In genomic region chrX:20704295-20705082, GRCm38 (mm10) we compare ENCODE assay signal across 8 mouse cellular contexts. TPM values are rescaled to one million over a fixed set of nuclear protein-coding genes. Genes with fewer than 3 reads are reported as not detected.
DNase-seq lines count a peak whose midpoint lies in the region; ATAC-seq and TF ChIP-seq lines count a peak whose summit lies in the region.

No protein-coding gene starts in this region.

- peak overlapping the region; percentile 93 for H3K27ac ChIP-seq in forebrain, embryonic 16.5 days (ENCODE audit: low read length)
- H3K27ac ChIP-seq in layer of hippocampus, adult 2 months: peak overlapping the region; percentile 91
- H3K27ac ChIP-seq in neural tube, embryonic 15.5 days (replicated peaks): peak overlapping the region; percentile 91
- peak overlapping the region; percentile 92 for H3K27ac ChIP-seq in thymus, adult 2 months (ENCODE audit: control insufficient read depth, insufficient read depth, low read length)

- peak; percentile 59; the same call in 1 of the 2 replicates for TF ChIP-seq POLR2A in lung, adult 2 months (IDR thresholded peaks at IDR 0.05; ENCODE audit: borderline replicate concordance, extremely low read depth, low read depth, low read length)
- TF ChIP-seq POLR2A in thymus, adult 2 months (IDR thresholded peaks at IDR 0.05; ENCODE audit: control insufficient read depth, extremely low read depth, insufficient read depth, low read length, poor library complexity): peak; percentile 30; the same call in 1 of the 2 replicates

- H3K4me3 ChIP-seq in forebrain, embryonic 16.5 days (replicated peaks; ENCODE audit: low read length): peak overlapping the region; percentile 68
- peak overlapping the region; percentile 69 for H3K4me3 ChIP-seq in layer of hippocampus, adult 2 months
- H3K4me3 ChIP-seq in lung, adult 2 months (replicated peaks; ENCODE audit: extremely low read depth, low read depth, low read length): peak overlapping the region; percentile 93
- H3K4me3 ChIP-seq in neural tube, embryonic 15.5 days (replicated peaks): peak overlapping the region; percentile 60
- peak overlapping the region; percentile 95 for H3K4me3 ChIP-seq in thymus, adult 2 months (ENCODE audit: control insufficient read depth, insufficient read depth, low read length)

- peak overlapping the region; percentile 62 for H3K9ac ChIP-seq in forebrain, embryonic 16.5 days (replicated peaks; ENCODE audit: low read depth, low read length)
- H3K9ac ChIP-seq in neural tube, embryonic 15.5 days (replicated peaks): peak overlapping the region; percentile 70

- H3K36me3 ChIP-seq in forebrain, embryonic 16.5 days (ENCODE audit: control insufficient read depth, insufficient read depth): no peaks in the 10 kb centered on the region
- H3K36me3 ChIP-seq in neural tube, embryonic 15.5 days: 0 out of 2 replicates have a peak, but pooled peaks cover under 1% of the 10 kb centered on the region
- H3K36me3 ChIP-seq in thymus, adult 2 months (ENCODE audit: control insufficient read depth, insufficient read depth, low read length): no peaks in the 10 kb centered on the region

- H3K27me3 ChIP-seq in forebrain, embryonic 16.5 days (replicated peaks; ENCODE audit: control insufficient read depth, insufficient read depth, low read length): no peaks in the 10 kb centered on the region
- no peaks in the 10 kb centered on the region for H3K27me3 ChIP-seq in neural tube, embryonic 15.5 days (replicated peaks)
- H3K27me3 ChIP-seq in thymus, adult 2 months (ENCODE audit: control insufficient read depth, insufficient read depth, low read length): no peaks in the 10 kb centered on the region

- intact Hi-C loops in heart, postnatal 25 days (cut with DNase I): no loop called here

- H3K4me1 ChIP-seq in forebrain, embryonic 16.5 days (replicated peaks; ENCODE audit: control insufficient read depth, insufficient read depth, low read length): no peaks in the 10 kb centered on the region
- H3K4me1 ChIP-seq in lung, adult 2 months (ENCODE audit: control insufficient read depth, insufficient read depth, low read length): 0 out of 2 replicates have a peak, but pooled peaks cover 2% of the 10 kb centered on the region
- H3K4me1 ChIP-seq in neural tube, embryonic 15.5 days: no peaks in the 10 kb centered on the region
- H3K4me1 ChIP-seq in thymus, adult 2 months (replicated peaks; ENCODE audit: control insufficient read depth, insufficient read depth, low read length): no peaks in the 10 kb centered on the region

- DNase-seq in MEL-GATA-1-ER (ENCODE audit: extremely low read depth, low read depth): peak; percentile 88
- peak; percentile 78 to 83 for DNase-seq in cerebellum, adult 18-20 months
- DNase-seq in heart, postnatal 25 days (ENCODE audit: low spot score): peak; percentile 62
- peak; percentile 72 to 80 for DNase-seq in layer of hippocampus, adult 2 months (ENCODE audit: low spot score in 2 of 2)
- DNase-seq in lung, adult 2 months: peak; percentile 69
- DNase-seq in thymus, adult 2 months: peak; percentile 71

- H3K9me3 ChIP-seq in forebrain, embryonic 16.5 days (ENCODE audit: control insufficient read depth, low read length): no peaks in the 10 kb centered on the region
- no peaks in the 10 kb centered on the region for H3K9me3 ChIP-seq in neural tube, embryonic 15.5 days (replicated peaks)

- WGBS in forebrain, embryonic 16.5 days: 19% methylated on average over 32 of the region's 32 CpGs
- 23% methylated on average over 32 of the region's 32 CpGs for whole genome bisulfite sequencing in lung, adult 2 months
- 22% methylated on average over 32 of the region's 32 CpGs for WGBS in neural tube, embryonic 15.5 days
- WGBS in thymus, adult 2 months: 3% methylated on average over 32 of the region's 32 CpGs

- peak overlapping the region; percentile 46 for H3K4me2 ChIP-seq in forebrain, embryonic 16.5 days (ENCODE audit: low read length)
- peak overlapping the region; percentile 51 for H3K4me2 ChIP-seq in neural tube, embryonic 15.5 days

- peak; percentile 93 for ATAC-seq in forebrain, embryonic 16.5 days
- ATAC-seq in neural tube, embryonic 15.5 days (ENCODE audit: low FRiP score): peak; percentile 86

- no peak for TF ChIP-seq CTCF in layer of hippocampus, adult 2 months (conservative IDR thresholded peaks at IDR 0.05)
- TF ChIP-seq CTCF in lung, adult 2 months (IDR thresholded peaks at IDR 0.05; ENCODE audit: insufficient read depth, low read length): no peak
- no peak for TF ChIP-seq CTCF in thymus, adult 2 months (IDR thresholded peaks at IDR 0.05; ENCODE audit: borderline replicate concordance, control insufficient read depth, extremely low read depth, insufficient read depth, low read length, poor library complexity)

RNA-seq across cellular contexts. Expression of gene Usp11, which starts 0.8 kb away (rescaled TPM):
- polyA plus RNA-seq in forebrain, embryonic 16.5 days (2015; fragmentation: Nextera tagmentation; extraction: Ambion mirVana): 89.7 and 98.0 TPM in 2 replicates
- 1 to 10 TPM; 4.3 to 6.5 TPM for total RNA-seq in heart, postnatal 25 days (2021)
- total RNA-seq in layer of hippocampus, adult 2 months (2021): 100 to 1,000 TPM; 114 to 122 TPM
- 10.9 and 13.8 TPM in 2 replicates for polyA plus RNA-seq in lung, adult 2 months (2012; rRNA removed)
- polyA plus RNA-seq in neural tube, embryonic 15.5 days (2015; fragmentation: Nextera tagmentation; extraction: Ambion mirVana): 83.8 and 84.9 TPM in 2 replicates
- 38.3 and 39.3 TPM in 2 replicates for polyA plus RNA-seq in thymus, adult 2 months (2012; rRNA removed)

RNA-seq across cellular contexts. Expression of gene Cdk16, which starts 16.7 kb away (rescaled TPM):
- 132 and 137 TPM in 2 replicates for polyA plus RNA-seq in forebrain, embryonic 16.5 days (2015; fragmentation: Nextera tagmentation; extraction: Ambion mirVana)
- total RNA-seq in heart, postnatal 25 days (2021): 100 to 1,000 TPM; 133 to 152 TPM
- total RNA-seq in layer of hippocampus, adult 2 months (2021): 100 to 1,000 TPM; 195 to 200 TPM
- polyA plus RNA-seq in lung, adult 2 months (2012; rRNA removed): 138 and 154 TPM in 2 replicates
- 154 and 167 TPM in 2 replicates for polyA plus RNA-seq in neural tube, embryonic 15.5 days (2015; fragmentation: Nextera tagmentation; extraction: Ambion mirVana)
- 200 and 211 TPM in 2 replicates for polyA plus RNA-seq in thymus, adult 2 months (2012; rRNA removed)

RNA-seq across cellular contexts. Expression of gene Uba1, which starts 46.4 kb away (rescaled TPM):
- 436 and 446 TPM in 2 replicates for polyA plus RNA-seq in forebrain, embryonic 16.5 days (2015; fragmentation: Nextera tagmentation; extraction: Ambion mirVana)
- 100 to 1,000 TPM; 205 to 246 TPM for total RNA-seq in heart, postnatal 25 days (2021)
- total RNA-seq in layer of hippocampus, adult 2 months (2021): 100 to 1,000 TPM; 345 to 375 TPM
- polyA plus RNA-seq in lung, adult 2 months (2012; rRNA removed): 199 and 241 TPM in 2 replicates
- 314 and 341 TPM in 2 replicates for polyA plus RNA-seq in neural tube, embryonic 15.5 days (2015; fragmentation: Nextera tagmentation; extraction: Ambion mirVana)
- polyA plus RNA-seq in thymus, adult 2 months (2012; rRNA removed): 429 and 454 TPM in 2 replicates

Comparison
In these comparisons a context has a peak if more than half of its experiments do, and no peak if none do; other contexts are left out.
1. Peak in every context shown above with its lines: DNase-seq, ATAC-seq, H3K4me3 ChIP-seq and H3K27ac ChIP-seq.